Mouse (Mus musculus) left cerebral cortex, postnatal 36 days (tissue): ENCODE measurements at regions not wholly inside any gene's neighbourhood (a gene's known extent, or its start where the extent isn't known, plus 50 kb on each side); places are given as distances from the start of the nearest gene placed in this dataset.

Experiments used
- DNase-seq, 2 experiments: peaks; one replicate each; pipeline ENCODE4 v3.0.0; 2021 to 2022; ENCODE audit warnings: low spot score in 2 of 2, mixed read lengths in 1 of 2
- intact Hi-C: fragments of 180-260 bp; cut with DNase I; formaldehyde crosslinking; loops from one replicate; pipeline ENCODE4 v1.15.1; 2025

GRCm38 (mm10) chr7:117161193-117161908, 219.4 kb upstream of the Xylt1 start:
- intact Hi-C loops: no loop called here

GRCm38 (mm10) chr7:117174811-117175422, 205.9 kb upstream of the Xylt1 start:
- DNase-seq: peak; percentile 41 to 48
- intact Hi-C loops: loop anchor here (2.0 kb wide), 1 partner anchor 68 kb away; no protein-coding TSS in a partner anchor

More at GRCm38 (mm10) chr7:117161193-117161908, 219.4 kb upstream of the Xylt1 start:
- DNase-seq: no peak

GRCm38 (mm10) chr7:117184011-117184410, 196.8 kb upstream of the Xylt1 start:
- intact Hi-C loops: no loop called here
- no peak for DNase-seq

- intact Hi-C loops: no loop called here
- DNase-seq: no peak
These were observed 194.9 kb upstream of the Xylt1 start for GRCm38 (mm10) chr7:117185891-117186290.

- no peak for DNase-seq
- intact Hi-C loops: no loop called here
These were observed 184.2 kb upstream of the Xylt1 start for GRCm38 (mm10) chr7:117196611-117197010.

GRCm38 (mm10) chr7:117226294-117226693, 154.5 kb upstream of the Xylt1 start:
- intact Hi-C loops: no loop called here
- DNase-seq: no peak

GRCm38 (mm10) chr7:117229619-117230018, 151.2 kb upstream of the Xylt1 start:
- DNase-seq: no peak
- intact Hi-C loops: no loop called here

- intact Hi-C loops: loop anchor here (5.0 kb wide), 1 partner anchor 150 kb away; no protein-coding TSS in a partner anchor
- no peak for DNase-seq
These were observed 124.0 kb upstream of the Xylt1 start for GRCm38 (mm10) chr7:117256819-117257218.

- no peak for DNase-seq
- intact Hi-C loops: loop anchor here (5.0 kb wide), 1 partner anchor 151 kb away; no protein-coding TSS in a partner anchor
These were observed 122.2 kb upstream of the Xylt1 start for GRCm38 (mm10) chr7:117258557-117258956.

GRCm38 (mm10) chr7:117259151-117259550, 121.6 kb upstream of the Xylt1 start:
- peak in 1 of 2 experiments; percentile 18 for DNase-seq
- intact Hi-C loops: loop anchor here (5.0 kb wide), 1 partner anchor 152 kb away; no protein-coding TSS in a partner anchor

- intact Hi-C loops: loop anchor here (5.0 kb wide), 1 partner anchor 152 kb away; no protein-coding TSS in a partner anchor
These were observed 121.0 kb upstream of the Xylt1 start for GRCm38 (mm10) chr7:117259674-117260294.

GRCm38 (mm10) chr7:117260596-117260995, 120.2 kb upstream of the Xylt1 start:
- DNase-seq: peak; percentile 30 to 41
- intact Hi-C loops: no loop called here

More at GRCm38 (mm10) chr7:117259674-117260294, 121.0 kb upstream of the Xylt1 start:
- peak in 1 of 2 experiments; percentile 13 for DNase-seq

GRCm38 (mm10) chr7:117263126-117263525, 117.7 kb upstream of the Xylt1 start:
- no peak for DNase-seq
- intact Hi-C loops: no loop called here

GRCm38 (mm10) chr7:117264341-117264740, 116.4 kb upstream of the Xylt1 start:
- no peak for DNase-seq
- intact Hi-C loops: no loop called here

- DNase-seq: no peak
- intact Hi-C loops: no loop called here
These were observed 112.7 kb upstream of the Xylt1 start for GRCm38 (mm10) chr7:117268096-117268495.

GRCm38 (mm10) chr7:117269263-117269897, 111.4 kb upstream of the Xylt1 start:
- intact Hi-C loops: no loop called here
- DNase-seq: no peak

GRCm38 (mm10) chr7:117278388-117278961, 102.3 kb upstream of the Xylt1 start:
- no peak for DNase-seq
- intact Hi-C loops: no loop called here

GRCm38 (mm10) chr7:117282194-117282593, 98.6 kb upstream of the Xylt1 start:
- intact Hi-C loops: no loop called here

GRCm38 (mm10) chr7:117285206-117285605, 95.6 kb upstream of the Xylt1 start:
- intact Hi-C loops: no loop called here
- DNase-seq: no peak

More at GRCm38 (mm10) chr7:117282194-117282593, 98.6 kb upstream of the Xylt1 start:
- DNase-seq: no peak

- DNase-seq: no peak
- intact Hi-C loops: no loop called here
These were observed 94.8 kb upstream of the Xylt1 start for GRCm38 (mm10) chr7:117285985-117286384.
